Mouse (Mus musculus): ENCODE data around the gene Trpv4. TPM values are rescaled to one million over a fixed set of nuclear protein-coding genes. Genes with fewer than 3 reads are reported as not detected.

Gene Trpv4
- polyA plus RNA-seq, 1 experiment: 0.14 TPM

GRCm38 (mm10) chr5:114590043-114590913 is 67.9 kb downstream of the Trpv4 start:
- no peak for TF ChIP-seq GATA1 (IDR thresholded peaks at IDR 0.05; ENCODE audit: low read length)

GRCm38 (mm10) chr5:114589454-114589853 is 68.8 kb downstream of the Trpv4 start:
- TF ChIP-seq GATA1 (IDR thresholded peaks at IDR 0.05; ENCODE audit: low read length): no peak

- no peak for TF ChIP-seq GATA1 (IDR thresholded peaks at IDR 0.05; ENCODE audit: low read length)
These were observed 69.2 kb downstream of the Trpv4 start for GRCm38 (mm10) chr5:114589026-114589425.

GRCm38 (mm10) chr5:114588416-114588815 is 69.8 kb downstream of the Trpv4 start:
- no peak for TF ChIP-seq GATA1 (IDR thresholded peaks at IDR 0.05; ENCODE audit: low read length)

GRCm38 (mm10) chr5:114587908-114588307 is 70.3 kb downstream of the Trpv4 start:
- no peak for TF ChIP-seq GATA1 (IDR thresholded peaks at IDR 0.05; ENCODE audit: low read length)

GRCm38 (mm10) chr5:114585682-114586081 is 72.5 kb downstream of the Trpv4 start:
- no peak for TF ChIP-seq GATA1 (IDR thresholded peaks at IDR 0.05; ENCODE audit: low read length)

- no peak for TF ChIP-seq GATA1 (IDR thresholded peaks at IDR 0.05; ENCODE audit: low read length)
These were observed 73.7 kb downstream of the Trpv4 start for GRCm38 (mm10) chr5:114584293-114585104.

- TF ChIP-seq GATA1 (IDR thresholded peaks at IDR 0.05; ENCODE audit: low read length): no peak
These were observed 74.6 kb downstream of the Trpv4 start for GRCm38 (mm10) chr5:114583490-114584175.

- no peak for TF ChIP-seq GATA1 (IDR thresholded peaks at IDR 0.05; ENCODE audit: low read length)
These were observed 75.2 kb downstream of the Trpv4 start for GRCm38 (mm10) chr5:114583046-114583445.

GRCm38 (mm10) chr5:114581486-114581885 is 76.7 kb downstream of the Trpv4 start:
- TF ChIP-seq GATA1 (IDR thresholded peaks at IDR 0.05; ENCODE audit: low read length): no peak

- TF ChIP-seq GATA1 (IDR thresholded peaks at IDR 0.05; ENCODE audit: low read length): no peak
These were observed 78.4 kb downstream of the Trpv4 start for GRCm38 (mm10) chr5:114579714-114580357.

- no peak for TF ChIP-seq GATA1 (IDR thresholded peaks at IDR 0.05; ENCODE audit: low read length)
These were observed 79.9 kb downstream of the Trpv4 start for GRCm38 (mm10) chr5:114578361-114578760.

- no peak for TF ChIP-seq GATA1 (IDR thresholded peaks at IDR 0.05; ENCODE audit: low read length)
These were observed 82.1 kb downstream of the Trpv4 start for GRCm38 (mm10) chr5:114575986-114576605.

GRCm38 (mm10) chr5:114575530-114575929 is 82.7 kb downstream of the Trpv4 start:
- TF ChIP-seq GATA1 (IDR thresholded peaks at IDR 0.05; ENCODE audit: low read length): no peak

- no peak for TF ChIP-seq GATA1 (IDR thresholded peaks at IDR 0.05; ENCODE audit: low read length)
These were observed 83.2 kb downstream of the Trpv4 start for GRCm38 (mm10) chr5:114575010-114575409.
